Mouse (Mus musculus): Measurements from ENCODE around the gene Nkx1-2.

Gene Nkx1-2

DNA sequence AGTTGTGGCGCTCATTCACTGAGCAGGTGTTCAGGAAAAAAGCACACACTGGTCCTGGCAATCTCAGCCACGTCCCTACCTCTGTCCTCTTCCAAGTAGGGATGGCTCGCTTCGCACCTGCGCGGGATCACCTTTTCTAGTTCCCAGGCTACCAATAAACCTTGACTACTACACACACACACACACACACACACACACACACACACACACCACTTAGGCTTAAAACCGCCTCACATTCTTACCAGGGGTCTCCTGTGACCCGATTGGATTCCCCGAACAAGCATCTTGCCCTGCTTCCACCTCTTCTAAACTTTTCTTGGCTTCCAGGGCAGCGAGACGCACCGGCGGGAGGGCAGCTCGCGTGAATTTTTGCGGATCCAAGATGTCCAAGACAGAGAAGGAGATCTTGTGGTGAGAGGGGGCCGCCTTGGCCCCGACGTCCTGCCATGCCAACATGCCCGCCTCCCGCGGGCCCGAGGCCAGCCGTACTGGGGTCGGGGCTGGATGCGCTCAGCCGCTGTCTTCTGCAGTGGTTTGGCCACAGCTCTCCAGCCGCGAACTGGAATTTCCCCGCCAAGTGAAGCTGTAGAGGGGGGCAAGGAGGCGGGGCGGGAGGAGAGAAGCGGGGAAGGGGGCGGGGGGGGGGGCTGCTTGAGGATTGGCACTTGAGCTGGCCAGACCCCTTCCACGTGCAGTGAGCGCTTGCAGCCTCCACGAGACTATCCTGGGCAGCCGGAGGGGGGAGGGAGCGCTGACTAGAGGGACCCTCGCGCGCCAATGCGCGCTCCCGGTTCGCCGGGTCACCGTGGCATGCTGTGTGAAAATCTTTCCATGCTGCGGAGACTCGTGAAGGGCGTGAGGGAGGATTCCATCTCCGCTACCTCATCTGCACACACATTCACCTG lies at the start of gene Nkx1-2:
Gene Nkx1-2 (minus strand): TSS at position 567 of the 905 bp plus-strand sequence.
- DNase-seq: peak; percentile 28

DNA sequence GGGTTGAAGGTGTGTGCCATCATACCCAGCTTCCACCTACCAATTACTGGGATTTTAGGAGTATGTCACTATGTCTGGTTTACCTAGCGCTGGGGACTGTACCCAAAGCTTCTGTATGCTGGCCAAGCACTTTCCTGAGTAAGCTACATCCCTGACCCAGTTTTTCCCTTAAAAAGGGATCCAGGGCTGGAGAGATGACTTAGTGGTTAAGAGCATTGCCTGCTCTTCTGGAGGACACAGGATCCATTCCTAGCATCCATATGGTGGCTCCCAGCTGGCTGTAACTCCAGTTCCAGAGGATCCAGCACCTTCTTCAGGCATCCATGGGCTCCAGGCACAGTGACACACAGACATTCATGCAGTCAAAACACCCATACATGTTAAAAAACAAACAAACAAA lies 47.1 kb upstream of the Nkx1-2 start:
- no peak for DNase-seq

DNA sequence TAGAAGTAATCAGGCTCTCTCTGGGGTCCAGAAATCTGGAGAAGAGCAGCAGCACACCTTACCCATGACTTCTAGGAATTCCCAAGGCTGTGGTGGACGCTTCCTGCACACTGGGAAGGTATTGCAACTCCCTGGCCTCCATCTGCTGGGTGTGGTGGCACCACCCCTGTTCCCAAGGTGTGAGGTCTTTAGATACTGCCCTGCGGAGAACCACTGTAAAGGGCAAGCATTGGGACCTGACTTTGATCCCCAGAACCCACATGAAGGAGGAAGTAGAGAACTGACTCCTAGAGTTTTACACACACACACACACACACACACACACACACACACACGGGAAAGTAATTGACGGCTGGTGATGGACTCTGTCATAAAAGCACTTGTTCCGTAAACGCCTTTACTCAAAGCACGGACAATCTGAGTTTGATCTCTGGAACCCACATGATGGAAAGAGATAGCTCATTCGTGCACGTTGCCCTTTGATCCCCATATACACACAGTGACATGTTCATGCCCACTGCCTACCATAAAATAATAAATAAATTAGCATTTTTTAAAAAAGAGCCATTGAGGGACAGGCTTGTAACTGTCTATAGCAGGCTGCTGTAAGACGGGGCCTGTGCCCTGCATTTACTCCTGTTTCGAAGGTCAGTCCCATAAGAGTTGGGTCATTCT lies 45.3 kb upstream of the Nkx1-2 start:
- no peak for DNase-seq

DNA sequence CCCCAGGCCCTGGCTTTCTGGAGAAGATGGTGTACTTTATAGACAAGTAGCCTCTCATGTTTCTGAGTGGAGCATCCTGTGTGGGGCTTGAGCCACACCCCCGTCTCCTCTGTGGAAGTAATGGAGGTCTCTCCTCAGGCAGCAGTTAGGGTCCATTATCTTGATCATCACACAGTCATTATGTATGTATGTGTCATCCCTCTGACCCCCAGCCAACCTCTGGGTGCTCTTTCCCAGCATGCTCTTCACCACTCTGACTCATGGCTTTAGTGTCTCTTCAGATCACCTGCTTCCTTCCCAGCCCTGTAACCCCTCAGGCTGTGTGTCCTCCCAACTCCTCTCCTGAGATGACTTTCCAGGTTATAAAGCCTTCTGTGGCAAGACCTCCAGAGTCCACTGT lies 42.2 kb upstream of the Nkx1-2 start:
- no peak for DNase-seq

DNA sequence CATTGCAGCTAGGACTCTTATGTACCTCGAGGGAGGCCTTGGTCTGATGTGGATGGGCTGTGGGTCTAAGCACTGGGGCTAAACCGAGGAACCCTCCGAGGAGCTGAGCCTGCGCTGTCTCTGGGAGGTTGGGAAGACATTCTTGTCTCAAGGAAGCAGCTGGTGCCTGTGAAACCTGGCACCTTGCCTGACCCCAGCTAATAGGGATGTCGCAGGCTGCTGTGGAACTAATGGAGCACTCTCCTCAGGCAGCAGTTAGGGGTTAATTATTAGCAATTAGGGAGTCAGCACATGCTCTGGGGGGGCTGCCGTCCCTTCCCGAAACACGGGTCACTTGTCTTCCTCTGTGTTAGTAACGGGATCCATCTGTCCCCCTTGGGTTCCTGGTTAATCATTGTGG lies 41.5 kb upstream of the Nkx1-2 start:
- peak; percentile 83 for DNase-seq

DNA sequence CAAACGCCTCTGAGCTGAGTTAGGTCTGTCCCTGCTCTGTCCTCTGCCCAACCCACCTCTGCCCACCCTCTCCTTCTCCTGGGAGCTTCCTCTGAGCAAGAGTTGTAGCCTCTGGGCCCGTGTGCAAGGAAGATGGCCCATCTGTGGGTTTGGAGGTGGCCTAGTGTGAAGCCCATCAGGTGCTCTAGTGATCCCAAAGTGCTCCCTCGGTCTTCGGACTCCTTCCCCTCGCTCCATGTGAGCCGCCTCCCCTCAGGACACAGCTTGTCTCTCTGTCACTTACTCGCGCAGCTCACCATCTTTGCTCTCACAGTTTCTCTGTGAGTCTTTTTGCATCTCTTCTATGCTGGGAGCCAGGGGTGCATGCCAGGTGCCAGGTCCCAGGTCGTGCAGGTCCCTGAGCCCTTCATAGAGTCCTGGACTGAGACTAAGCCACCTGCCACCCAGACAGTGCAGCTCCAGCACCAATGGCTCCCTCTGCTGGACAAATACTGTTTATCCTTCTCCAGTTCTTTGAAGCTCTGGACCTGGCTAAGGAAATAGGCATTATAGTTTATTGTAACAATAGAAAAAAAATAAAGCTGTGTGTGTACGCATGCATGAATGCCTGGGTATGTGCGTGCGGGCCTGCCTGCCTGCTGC lies 39.1 kb upstream of the Nkx1-2 start:
- peak; percentile 62 for DNase-seq

DNA sequence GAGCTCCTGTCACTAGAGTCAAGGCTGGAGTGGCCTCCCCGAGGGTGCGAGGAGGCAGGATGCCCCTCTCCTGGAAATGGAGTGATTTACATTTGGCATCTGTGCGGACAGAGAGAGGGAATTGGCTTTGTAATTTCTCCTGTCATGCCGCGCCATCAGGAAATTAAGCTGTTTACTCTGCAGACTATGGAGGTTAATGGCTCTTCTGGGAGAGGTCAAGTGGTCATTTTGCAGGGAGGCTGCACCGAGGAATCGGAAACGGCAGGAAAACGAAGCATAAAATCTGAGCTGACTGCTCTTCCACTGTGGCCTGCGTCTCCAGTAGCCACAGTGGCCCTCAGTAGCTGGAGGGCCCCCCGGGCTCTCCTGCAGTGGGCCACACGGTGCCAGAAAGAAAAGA lies 37.9 kb upstream of the Nkx1-2 start:
- no peak for DNase-seq

DNA sequence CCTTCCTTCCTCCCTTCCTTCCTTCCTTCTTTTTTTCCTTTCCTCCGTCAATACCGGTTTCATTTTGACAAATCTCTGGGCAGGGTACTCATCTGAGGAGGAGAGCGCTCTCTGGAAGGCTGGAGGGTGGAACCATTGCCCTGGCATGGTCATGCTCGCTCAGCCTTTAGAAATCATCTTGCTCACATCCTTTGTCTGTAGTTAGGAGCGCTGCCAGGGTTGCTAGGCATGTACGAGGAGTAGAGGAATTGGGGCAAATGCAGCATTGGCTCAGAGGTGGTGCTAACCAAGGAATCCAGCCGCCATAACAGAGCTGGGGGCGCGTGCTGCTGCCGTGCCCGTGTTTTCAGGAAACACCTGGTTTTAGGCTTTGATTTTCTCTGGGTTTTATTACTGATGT lies 31.9 kb upstream of the Nkx1-2 start:
- DNase-seq: no peak

DNA sequence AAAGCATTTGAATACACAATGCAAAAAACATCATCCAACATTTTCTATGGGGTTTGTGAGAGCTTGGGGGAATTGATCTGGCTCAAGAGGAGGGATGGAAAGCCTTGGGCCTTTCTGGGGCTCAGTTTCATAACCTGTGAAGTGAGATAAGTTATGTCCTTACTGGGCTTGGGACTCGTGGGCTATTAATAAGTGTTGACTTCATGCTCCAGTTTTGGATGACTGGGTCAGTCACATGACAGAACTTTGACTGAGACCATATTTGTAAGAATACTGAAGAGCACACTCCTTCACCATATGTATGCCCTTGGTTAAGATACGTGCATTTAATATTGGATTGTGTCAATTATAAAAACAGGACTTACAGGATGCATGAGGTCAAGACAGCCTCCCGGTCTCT lies 28.0 kb upstream of the Nkx1-2 start:
- no peak for DNase-seq

DNA sequence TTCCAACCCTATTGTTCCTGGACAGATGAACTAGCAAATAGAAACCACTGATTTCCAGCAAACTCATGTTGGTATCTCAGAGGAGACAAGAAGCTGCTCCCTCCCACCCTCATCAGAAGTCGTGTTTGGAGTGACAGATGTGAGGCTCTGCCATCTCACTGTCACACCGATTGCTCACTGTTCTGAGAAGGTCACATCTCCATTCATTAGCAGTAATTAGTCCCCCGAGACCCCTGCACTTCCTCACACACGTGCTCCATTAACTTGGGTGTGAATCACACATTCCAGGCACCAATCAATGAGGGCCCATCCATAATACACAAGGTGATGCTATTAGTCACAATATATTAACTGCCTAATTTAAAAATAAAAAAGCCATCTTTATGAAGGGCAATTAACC lies 26.7 kb upstream of the Nkx1-2 start:
- DNase-seq: no peak

DNA sequence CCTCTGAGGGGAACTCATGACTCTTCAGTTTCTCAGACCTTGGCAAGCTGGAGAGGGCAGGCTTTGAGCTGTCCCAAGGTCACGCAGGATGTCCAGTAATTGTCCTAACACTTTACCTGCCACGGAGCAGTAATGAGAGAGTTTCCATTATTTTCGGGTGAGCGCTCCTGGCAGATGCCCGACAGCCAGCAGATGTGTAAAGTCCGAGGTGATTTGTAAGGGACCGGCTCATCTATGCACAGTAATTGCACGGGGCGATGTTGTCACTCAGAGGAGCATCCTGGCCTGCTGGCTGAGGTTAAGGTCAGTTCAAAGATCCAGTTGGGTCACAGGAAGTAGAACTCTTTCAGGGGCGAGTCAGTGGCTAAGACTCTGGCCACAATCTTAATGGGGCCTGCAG lies 24.7 kb upstream of the Nkx1-2 start:
- DNase-seq: no peak

DNA sequence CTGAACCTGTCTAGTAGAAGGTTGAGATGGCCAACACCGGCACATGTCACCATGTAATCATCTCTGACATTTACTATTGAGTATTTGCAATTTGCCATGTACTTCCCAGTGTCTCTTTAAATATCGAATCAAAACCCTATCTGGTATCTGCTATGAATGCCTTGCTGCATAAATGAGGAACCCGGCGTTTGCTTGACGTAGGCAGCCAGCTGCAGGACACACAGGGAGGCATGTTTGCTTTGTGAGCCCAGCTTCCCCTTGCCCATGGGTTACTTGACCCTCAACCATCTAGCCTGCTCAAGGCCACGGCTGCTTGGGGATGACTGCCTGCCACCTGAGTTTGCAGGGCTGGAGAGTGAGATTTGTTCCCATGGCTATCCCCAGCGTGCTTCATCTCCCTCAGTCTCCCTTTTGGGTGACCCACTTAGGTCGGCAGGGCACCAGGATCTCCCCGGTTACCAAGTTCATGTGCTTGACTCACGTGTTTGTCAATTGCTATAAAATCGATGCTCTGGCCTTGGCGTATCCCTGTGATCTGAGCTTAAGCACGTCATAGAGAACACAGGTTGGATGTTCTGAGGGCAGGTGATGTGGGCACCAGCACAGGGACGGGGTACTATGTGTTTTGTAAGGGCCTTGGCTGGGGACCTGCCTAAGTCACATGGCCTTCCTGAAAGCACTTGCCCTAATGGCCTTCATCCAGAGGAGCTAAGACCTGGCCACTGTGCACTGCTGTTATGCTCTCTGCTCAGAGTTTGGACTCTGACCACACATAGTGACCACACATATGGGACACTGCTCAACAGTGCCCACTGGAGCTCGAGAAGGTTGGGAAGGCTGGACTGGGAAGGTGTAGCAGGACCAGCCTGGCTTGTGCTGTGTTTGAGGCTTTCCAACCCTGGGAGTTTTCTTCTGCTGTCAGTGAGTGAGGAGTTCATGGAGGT lies 20.8 kb upstream of the Nkx1-2 start:
- no peak for DNase-seq

DNA sequence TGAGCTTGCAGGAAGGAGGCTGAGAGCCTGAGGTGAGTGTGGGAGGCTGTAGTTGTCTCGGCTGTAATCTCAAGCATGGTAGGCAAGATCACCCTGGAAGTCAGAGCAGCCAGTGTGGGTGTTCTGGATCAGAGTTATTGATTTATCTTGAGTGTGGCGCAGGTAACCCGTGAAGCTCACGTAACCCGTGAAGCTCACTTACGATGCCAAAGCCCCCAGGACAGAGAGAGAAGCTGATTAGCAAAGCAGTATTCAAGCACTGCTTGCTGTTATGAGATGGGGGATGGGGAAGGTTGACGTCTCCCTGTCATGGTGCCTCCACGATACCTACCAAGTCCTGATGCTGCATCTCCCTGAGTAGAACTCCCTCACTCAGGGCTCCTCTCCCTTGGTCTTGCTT lies 20.1 kb upstream of the Nkx1-2 start:
- DNase-seq: no peak

DNA sequence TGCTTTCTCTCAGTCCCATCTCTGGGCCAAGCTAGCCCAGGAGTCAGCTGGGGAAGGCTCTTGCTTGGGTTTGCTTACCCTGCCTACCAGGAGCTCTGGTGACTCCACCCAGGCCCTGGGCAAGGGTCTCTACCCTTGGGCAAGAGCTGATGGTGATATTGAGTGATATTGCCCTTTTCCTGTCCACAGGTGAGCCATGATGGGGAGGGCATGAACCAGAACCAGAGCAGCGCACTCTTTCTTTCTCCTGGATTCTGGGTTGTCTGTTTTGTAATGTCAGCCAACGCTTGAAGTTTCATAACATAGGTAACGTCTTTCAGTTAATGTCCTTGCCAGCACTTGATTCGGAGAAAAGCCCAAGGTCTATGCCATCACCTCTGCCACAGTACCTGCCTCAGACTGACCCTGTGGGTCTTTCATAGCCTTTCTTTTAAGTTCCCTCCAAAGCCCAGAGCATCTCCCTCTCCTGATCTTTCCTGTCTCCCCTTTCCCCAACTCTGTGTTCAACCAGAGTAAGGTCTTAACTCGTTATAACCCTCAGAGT lies 17.7 kb upstream of the Nkx1-2 start:
- DNase-seq: no peak

DNA sequence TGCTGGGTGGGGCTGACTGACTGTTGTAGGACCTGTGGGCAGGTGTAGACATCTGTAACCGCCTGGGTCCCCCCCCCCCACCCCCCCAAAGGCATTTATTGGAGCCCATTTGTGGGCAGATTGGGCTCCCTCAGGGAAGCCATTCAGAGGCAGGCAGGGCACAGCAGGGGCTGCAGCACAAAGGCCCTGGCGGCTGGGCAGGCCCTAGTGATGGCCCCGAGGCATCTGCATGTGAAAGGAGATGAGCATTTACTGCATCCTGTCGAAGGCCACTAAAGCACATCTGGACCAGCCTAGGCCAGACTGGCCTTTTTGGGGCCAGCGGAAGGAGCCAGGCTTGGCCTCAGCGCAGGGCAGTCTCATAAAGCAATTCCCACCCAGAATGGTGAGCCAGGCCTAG lies 17.0 kb upstream of the Nkx1-2 start:
- DNase-seq: no peak

DNA sequence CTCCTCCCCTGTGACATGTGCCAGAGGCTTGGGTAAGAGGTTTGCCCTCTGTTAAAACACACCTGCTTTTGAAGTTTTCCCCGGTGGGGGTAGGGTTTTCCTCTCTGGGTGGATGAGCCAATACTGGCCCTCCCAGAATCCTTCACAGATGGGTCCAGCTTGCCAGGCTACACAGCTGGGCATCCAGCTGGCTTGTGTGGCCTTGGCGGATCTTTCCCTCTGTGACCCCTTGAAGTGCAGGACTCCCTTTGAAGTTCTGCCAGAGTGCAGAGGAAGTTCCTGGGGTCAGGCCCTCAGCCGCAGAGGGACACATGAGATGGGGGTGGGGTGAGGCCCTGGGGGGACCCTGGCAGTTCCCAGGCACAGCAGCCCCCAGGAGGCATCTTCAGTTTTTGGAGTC lies 15.9 kb upstream of the Nkx1-2 start:
- no peak for DNase-seq

DNA sequence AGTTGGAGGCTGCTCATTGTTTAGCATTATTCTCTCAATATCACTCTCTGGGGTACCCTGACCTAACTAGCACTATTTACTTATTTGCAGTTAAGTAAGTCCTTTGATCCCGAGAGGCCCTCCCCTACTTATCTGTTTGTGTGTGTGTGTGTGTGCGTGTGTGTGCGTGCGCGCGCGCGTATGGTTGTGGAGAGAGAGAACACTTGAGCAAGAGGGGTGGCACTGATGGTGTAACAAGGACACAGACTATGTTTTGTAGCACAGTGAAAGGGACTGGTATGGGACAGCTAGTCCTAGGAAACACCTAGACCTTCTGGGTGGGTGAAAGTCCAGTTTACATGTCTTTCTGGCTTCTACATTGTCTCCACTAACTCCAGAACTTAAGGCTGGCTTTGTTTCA lies 12.1 kb upstream of the Nkx1-2 start:
- no peak for DNase-seq

DNA sequence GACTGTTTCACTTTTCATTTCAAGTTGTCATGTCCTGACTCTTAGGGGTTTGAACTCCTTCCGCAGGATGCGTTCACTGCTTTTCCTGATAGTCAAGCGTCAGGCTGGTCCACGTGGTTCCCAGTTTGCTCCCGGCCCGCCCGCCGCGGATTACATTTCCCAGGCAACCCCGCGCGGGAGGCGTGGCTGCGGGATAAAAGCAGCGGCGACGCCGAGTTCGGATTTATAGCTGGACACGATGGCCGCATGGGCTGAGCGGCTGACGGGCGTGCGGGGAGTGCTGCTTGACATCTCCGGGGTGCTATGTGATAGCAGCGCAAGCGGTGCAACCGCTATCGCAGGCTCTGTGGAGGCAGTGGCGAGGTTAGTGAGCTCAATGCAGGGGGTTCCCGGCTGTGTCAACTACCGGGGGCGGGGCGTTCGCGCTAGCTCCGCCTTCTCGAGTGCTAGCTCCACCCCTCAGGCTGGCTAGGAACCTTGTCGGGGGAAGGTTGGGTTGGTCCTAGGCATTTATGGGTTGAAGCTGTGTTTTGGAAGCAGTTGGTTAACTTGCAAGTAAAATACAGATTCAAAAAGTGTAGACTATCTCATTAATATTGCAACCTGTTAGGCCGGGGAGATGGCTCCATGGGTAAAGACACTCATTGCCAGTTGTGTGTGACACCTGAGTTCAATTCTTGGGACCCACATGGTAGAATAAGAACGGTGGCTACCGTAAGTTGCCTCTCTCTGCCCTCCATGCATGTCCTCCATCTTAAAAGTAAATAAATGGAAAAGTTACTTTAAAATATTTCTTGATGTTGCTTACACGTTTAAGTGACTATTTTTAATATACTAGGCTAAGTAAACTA lies 11.3 kb upstream of the Nkx1-2 start, which contains the start of gene Lhpp:
Gene Lhpp (plus strand): TSS at position 171 of the 851 bp plus-strand sequence.
- peak; percentile 88 for DNase-seq

DNA sequence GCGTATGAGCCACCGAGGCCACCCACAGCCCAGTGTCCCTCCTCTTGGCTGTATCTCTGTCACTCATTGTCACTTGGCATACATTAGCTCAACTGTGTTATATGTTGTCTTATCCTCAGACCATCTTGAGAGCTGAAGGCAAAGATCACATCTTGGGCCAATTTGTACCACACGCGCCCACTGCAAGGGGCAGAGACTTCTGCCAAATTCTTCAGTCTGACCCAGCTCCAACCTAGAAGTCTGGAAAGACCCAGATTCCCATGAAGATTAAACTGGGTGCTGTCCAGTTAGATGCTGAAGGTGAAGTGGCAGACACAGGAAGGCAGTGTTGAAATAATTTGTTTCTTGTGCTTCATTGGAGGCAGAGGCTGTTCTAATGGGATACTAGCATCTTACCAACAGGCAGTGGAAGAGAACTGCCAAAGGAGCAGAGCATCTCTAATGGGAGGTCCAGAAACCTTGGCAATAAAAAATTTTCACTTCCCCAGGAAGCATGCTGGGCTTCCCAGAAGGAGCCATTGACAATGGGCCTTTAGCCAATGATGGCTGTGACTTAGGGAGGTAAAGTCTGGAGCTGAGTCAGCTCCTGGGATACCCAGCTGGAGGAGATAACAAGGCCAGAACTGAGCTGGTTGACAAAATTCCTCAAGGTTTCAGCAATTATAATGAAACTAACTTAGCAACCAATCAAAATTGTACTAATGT lies 9.0 kb upstream of the Nkx1-2 start:
- DNase-seq: no peak

DNA sequence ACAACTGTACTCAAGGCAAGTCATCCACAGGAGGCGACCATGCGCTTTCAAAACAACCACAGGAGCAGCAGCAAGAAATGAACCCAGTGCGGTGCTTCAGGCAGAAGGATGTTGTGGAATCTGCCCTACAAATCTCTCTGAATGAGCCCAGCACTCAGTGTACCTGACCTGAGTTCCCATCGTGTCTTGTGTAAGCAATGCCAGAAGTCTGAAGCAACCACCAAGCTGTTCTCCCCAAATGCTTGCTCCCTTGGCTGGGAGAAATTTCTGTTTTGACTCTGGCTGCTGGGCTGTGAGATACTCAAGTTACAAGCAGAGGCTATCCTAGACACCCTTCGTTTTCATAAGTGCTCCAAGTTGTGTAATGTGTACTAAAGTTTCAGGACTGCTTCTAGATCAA lies 6.3 kb upstream of the Nkx1-2 start:
- DNase-seq: no peak

DNA sequence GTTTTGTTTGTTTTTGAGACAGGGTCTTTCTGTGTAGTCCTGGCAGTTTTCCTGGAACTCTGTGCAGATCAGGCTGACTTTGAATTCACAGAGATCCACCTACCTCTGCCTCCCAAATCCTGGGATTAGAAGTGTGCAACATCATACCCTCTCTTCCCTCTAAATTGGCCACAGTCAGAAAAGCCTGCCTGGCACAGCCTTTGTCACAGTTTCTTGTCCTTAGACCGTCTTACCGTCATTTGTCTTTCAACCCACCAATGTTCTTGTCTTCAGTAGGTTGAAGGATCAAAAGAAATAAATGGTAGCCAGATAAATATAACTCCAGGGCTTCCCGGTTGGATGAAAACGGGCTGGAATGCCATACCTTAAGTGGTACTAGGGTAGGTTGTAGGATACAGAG lies 5.3 kb upstream of the Nkx1-2 start:
- DNase-seq: no peak

All from kidney, postnatal 10 days (tissue).